ENCODE assay signal across 26 mouse cellular contexts in the genomic region with DNA sequence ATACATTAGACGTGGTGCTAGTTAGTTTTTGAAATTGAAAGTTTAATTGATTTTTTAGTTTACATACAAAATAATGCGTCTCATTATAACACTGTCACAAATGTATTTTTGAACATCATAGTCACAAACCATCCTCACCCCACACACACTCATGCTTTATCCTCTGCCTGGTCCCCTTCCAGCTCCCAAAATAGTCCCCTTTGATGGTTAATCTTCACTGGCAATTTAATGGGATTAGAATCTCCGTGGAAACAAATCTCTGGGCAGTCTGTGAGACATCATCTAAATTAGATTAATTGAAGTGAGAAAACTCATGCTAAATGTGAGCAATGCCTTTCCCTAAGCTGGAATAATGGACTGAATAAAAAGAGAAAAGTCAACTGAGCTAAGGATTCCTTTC. TPM values are rescaled to one million over a fixed set of nuclear protein-coding genes. Genes with fewer than 3 reads are reported as not detected.
DNase-seq lines count a peak whose midpoint lies in the region; ATAC-seq and TF ChIP-seq lines count a peak whose summit lies in the region.
"Had no signal": no experiment of that assay in that cellular context is flagged by ENCODE, and none has a peak within 500 bp of the region (broad histone marks: within the 10 kb centered on the region; RNA-seq: fewer than 3 reads in every experiment).

No protein-coding gene starts in this region.

- no peak overlapping the region for H3K9ac ChIP-seq in hindbrain, postnatal 0 days (replicated peaks; ENCODE audit: low read length)
- H3K9ac ChIP-seq in hindbrain, embryonic 11.5 days (ENCODE audit: low read depth, low read length), result no peak overlapping the region
- no peak overlapping the region for H3K9ac ChIP-seq in midbrain, embryonic 16.5 days (ENCODE audit: low read depth, low read length)
- H3K9ac ChIP-seq: embryonic facial prominence, embryonic 13.5 days; forebrain, postnatal 0 days; hindbrain, embryonic 12.5 days; limb, embryonic 12.5 days; lung, embryonic 15.5 days; neural tube, embryonic 15.5 days had no signal

- no peaks in the 10 kb centered on the region for H3K36me3 ChIP-seq in hindbrain, postnatal 0 days (ENCODE audit: insufficient read depth, low read length)
- no peaks in the 10 kb centered on the region for H3K36me3 ChIP-seq in hindbrain, embryonic 11.5 days (ENCODE audit: control insufficient read depth, insufficient read depth, low read length)
- H3K36me3 ChIP-seq in midbrain, embryonic 16.5 days (ENCODE audit: control insufficient read depth, insufficient read depth, low read length), result no peaks in the 10 kb centered on the region
- H3K36me3 ChIP-seq: embryonic facial prominence, embryonic 13.5 days; forebrain, embryonic 10.5 days; hindbrain, embryonic 12.5 days; limb, embryonic 12.5 days; lung, embryonic 15.5 days; neural tube, embryonic 15.5 days had no signal

- H3K27ac ChIP-seq in hindbrain, postnatal 0 days, result no peak overlapping the region
- H3K27ac ChIP-seq in hindbrain, embryonic 11.5 days (ENCODE audit: low read depth, low read length), result no peak overlapping the region
- no peak overlapping the region for H3K27ac ChIP-seq in midbrain, embryonic 16.5 days (ENCODE audit: low read length)
- H3K27ac ChIP-seq: embryonic facial prominence, embryonic 13.5 days; forebrain, embryonic 10.5 days; hindbrain, embryonic 12.5 days; limb, embryonic 12.5 days; lung, embryonic 15.5 days; neural tube, embryonic 15.5 days had no signal

- TF ChIP-seq POLR2A in brain, embryonic 14.5 days (IDR thresholded peaks at IDR 0.05; ENCODE audit: borderline replicate concordance, extremely low read depth, insufficient read depth, insufficient read length, poor library complexity, severe bottlenecking), result no peak

- H3K4me1 ChIP-seq in hindbrain, postnatal 0 days (ENCODE audit: insufficient read depth, low read length), result no peaks in the 10 kb centered on the region
- H3K4me1 ChIP-seq in hindbrain, embryonic 11.5 days (replicated peaks; ENCODE audit: control insufficient read depth, insufficient read depth, low read length), result no peaks in the 10 kb centered on the region
- 0 out of 2 replicates have a peak, but pooled peaks cover 2% of the 10 kb centered on the region for H3K4me1 ChIP-seq in midbrain, embryonic 16.5 days (ENCODE audit: control insufficient read depth, insufficient read depth, low read length)
- H3K4me1 ChIP-seq: embryonic facial prominence, embryonic 13.5 days; forebrain, embryonic 10.5 days; hindbrain, embryonic 12.5 days; limb, embryonic 12.5 days; lung, embryonic 15.5 days; neural tube, embryonic 15.5 days had no signal

- H3K4me3 ChIP-seq in hindbrain, postnatal 0 days (ENCODE audit: low read length), result no peak overlapping the region
- H3K4me3 ChIP-seq in hindbrain, embryonic 11.5 days (ENCODE audit: low read depth, low read length), result no peak overlapping the region
- H3K4me3 ChIP-seq in midbrain, embryonic 16.5 days (ENCODE audit: low read depth, low read length), result no peak overlapping the region
- H3K4me3 ChIP-seq: embryonic facial prominence, embryonic 13.5 days; forebrain, embryonic 10.5 days; hindbrain, embryonic 12.5 days; limb, embryonic 12.5 days; lung, embryonic 15.5 days; neural tube, embryonic 15.5 days had no signal

- no peaks in the 10 kb centered on the region for H3K27me3 ChIP-seq in hindbrain, postnatal 0 days (ENCODE audit: insufficient read depth, low read length)
- H3K27me3 ChIP-seq in hindbrain, embryonic 11.5 days (ENCODE audit: control insufficient read depth, insufficient read depth, low read length), result no peaks in the 10 kb centered on the region
- H3K27me3 ChIP-seq in midbrain, embryonic 16.5 days (ENCODE audit: control insufficient read depth, insufficient read depth, low read depth, low read length), result no peaks in the 10 kb centered on the region
- H3K27me3 ChIP-seq: embryonic facial prominence, embryonic 13.5 days; hindbrain, embryonic 12.5 days; limb, embryonic 12.5 days; lung, embryonic 15.5 days; neural tube, embryonic 15.5 days had no signal

- peak; percentile 5 for DNase-seq in hindbrain, postnatal 0 days (ENCODE audit: low spot score)
- no peak for DNase-seq in hindbrain, embryonic 11.5 days (ENCODE audit: low spot score)
- DNase-seq in brain, embryonic 14.5 days (ENCODE audit: low read depth), result peak; percentile 61
- DNase-seq in kidney, postnatal 25 days, result no peak
- no peak for DNase-seq in lung, postnatal 4 days
- DNase-seq: adrenal gland, adult 2 months; cerebellum, adult 11 months; cerebellum, adult 9-11 months; forebrain, postnatal 0 days; gastrocnemius, postnatal 10 days; heart, postnatal 14 days; kidney, adult 9 months; kidney, postnatal 10 days; layer of hippocampus, adult 9-11 months; right cerebral cortex, postnatal 14 days; thymus, postnatal 4 days had no signal

- 49% methylated on average over 3 of the region's 3 CpGs for WGBS in hindbrain, postnatal 0 days
- WGBS in hindbrain, embryonic 11.5 days, result 70% methylated on average over 3 of the region's 3 CpGs
- WGBS in midbrain, embryonic 16.5 days, result 17% methylated on average over 3 of the region's 3 CpGs

- TF ChIP-seq CTCF in hindbrain, postnatal 0 days (IDR thresholded peaks at IDR 0.05; ENCODE audit: low read depth), result no peak
- no peak for TF ChIP-seq CTCF in brain, embryonic 14.5 days (IDR thresholded peaks at IDR 0.05; ENCODE audit: borderline replicate concordance, extremely low read depth, insufficient read depth, insufficient read length)

- no peak for ATAC-seq in hindbrain, postnatal 0 days
- ATAC-seq in hindbrain, embryonic 11.5 days (ENCODE audit: low FRiP score), result no peak
- ATAC-seq in midbrain, embryonic 16.5 days, result peak; percentile 45; the same call in 1 of the 2 replicates
- no peak for ATAC-seq in monocyte, adult 5-6 weeks (replicated peaks; ENCODE audit: insufficient number of reproducible peaks, low FRiP score, low TSS enrichment, poor library complexity, severe bottlenecking)
- ATAC-seq: CD4-positive, CD25-positive, alpha-beta regulatory T cell, adult 4 months; forebrain, postnatal 0 days; intestine, postnatal 0 days had no signal

- H3K9me3 ChIP-seq in hindbrain, postnatal 0 days (ENCODE audit: low read length), result no peaks in the 10 kb centered on the region
- H3K9me3 ChIP-seq in hindbrain, embryonic 11.5 days (ENCODE audit: control insufficient read depth, low read length), result no peaks in the 10 kb centered on the region
- H3K9me3 ChIP-seq in midbrain, embryonic 16.5 days (replicated peaks; ENCODE audit: control insufficient read depth, low read length, poor library complexity, severe bottlenecking), result no peaks in the 10 kb centered on the region
- H3K9me3 ChIP-seq: embryonic facial prominence, embryonic 13.5 days; forebrain, embryonic 10.5 days; hindbrain, embryonic 12.5 days; limb, embryonic 12.5 days; lung, embryonic 15.5 days; neural tube, embryonic 15.5 days had no signal

- no peak overlapping the region for H3K4me2 ChIP-seq in hindbrain, postnatal 0 days (ENCODE audit: low read depth, low read length)
- no peak overlapping the region for H3K4me2 ChIP-seq in hindbrain, embryonic 11.5 days (replicated peaks; ENCODE audit: low read depth, low read length)
- no peak overlapping the region for H3K4me2 ChIP-seq in midbrain, embryonic 16.5 days (ENCODE audit: low read length)
- H3K4me2 ChIP-seq: embryonic facial prominence, embryonic 13.5 days; hindbrain, embryonic 12.5 days; limb, embryonic 12.5 days; lung, embryonic 15.5 days; neural tube, embryonic 15.5 days had no signal

RNA-seq across cellular contexts. Expression of gene Thrb, which starts 54.0 kb away (rescaled TPM):
- 2.7 and 5.3 TPM in 2 replicates for total RNA-seq in hindbrain, postnatal 0 days (2014; rRNA removed)
- polyA plus RNA-seq in hindbrain, postnatal 0 days (2015; fragmentation: Nextera tagmentation; extraction: Ambion mirVana), result 2.4 and 2.8 TPM in 2 replicates
- polyA plus RNA-seq in hindbrain, embryonic 11.5 days (2014; fragmentation: Nextera tagmentation; extraction: Ambion mirVana), result 0.52 and 0.99 TPM in 2 replicates
- 0.61 and 1.0 TPM in 2 replicates for polyA plus RNA-seq in brain, embryonic 14.5 days (2012; rRNA removed)
- polyA plus RNA-seq in midbrain, embryonic 16.5 days (2015; fragmentation: Nextera tagmentation; extraction: Ambion mirVana), result 1.9 and 2.9 TPM in 2 replicates
- total RNA-seq in monocyte, adult 5-6 weeks (2017), result under 0.01 to 0.10 TPM in 2 of 3 replicates, not detected in the other

Comparison
In these comparisons a context has a peak if more than half of its experiments do, and no peak if none do; other contexts are left out.
1. DNase-seq: peak in hindbrain, postnatal 0 days (single experiment) and brain, embryonic 14.5 days (single experiment); none in hindbrain, embryonic 11.5 days (single experiment), kidney, postnatal 25 days (0 of 2) and lung, postnatal 4 days (0 of 2).